Mouse (Mus musculus): Measurements from ENCODE around the gene Ldlr. TPM values are rescaled to one million over a fixed set of nuclear protein-coding genes. Genes with fewer than 3 reads are reported as not detected.

Gene Ldlr
- polyA plus RNA-seq, 1 experiment from 2014 or later = 32.1 TPM

- peaks cover 93% of the 10 kb centered on the region for H3K36me3 ChIP-seq
- no peak for ATAC-seq (ENCODE audit: low FRiP score)
- no peak overlapping the region for H3K9ac ChIP-seq
- no peak overlapping the region for H3K4me3 ChIP-seq
- no peaks in the 10 kb centered on the region for H3K27me3 ChIP-seq
- H3K9me3 ChIP-seq (replicated peaks) = no peaks in the 10 kb centered on the region
- no peak overlapping the region for H3K4me2 ChIP-seq (replicated peaks)
- H3K27ac ChIP-seq = no peak overlapping the region
- WGBS = 94% methylated on average over 14 of the region's 14 CpGs
- no peaks in the 10 kb centered on the region for H3K4me1 ChIP-seq
Measured at GRCm38 (mm10) chr9:21701091-21701490, 22.2 kb upstream of the Ldlr start.

- 95% methylated on average over 7 of the region's 7 CpGs for WGBS
- no peak overlapping the region for H3K27ac ChIP-seq
- no peaks in the 10 kb centered on the region; the same call in 1 of the 2 replicates for H3K9me3 ChIP-seq (replicated peaks)
- peaks cover 96% of the 10 kb centered on the region for H3K36me3 ChIP-seq
- no peaks in the 10 kb centered on the region for H3K4me1 ChIP-seq
- no peak overlapping the region for H3K4me2 ChIP-seq (replicated peaks)
- H3K9ac ChIP-seq = no peak overlapping the region
- no peak overlapping the region for H3K4me3 ChIP-seq
- no peak for ATAC-seq (ENCODE audit: low FRiP score)
- no peaks in the 10 kb centered on the region for H3K27me3 ChIP-seq
Measured at GRCm38 (mm10) chr9:21703494-21703893, 19.8 kb upstream of the Ldlr start.

- Histone ChIP-seq H3K4me3 (no peak overlapping the region), H3K27me3 (no peaks in the 10 kb centered on the region), H3K4me1 (no peaks in the 10 kb centered on the region), H3K36me3 (peaks cover 83% of the 10 kb centered on the region), H3K9me3 (replicated peaks) (no peaks in the 10 kb centered on the region; the same call in 1 of the 2 replicates), H3K9ac (no peak overlapping the region), H3K27ac (no peak overlapping the region), H3K4me2 (replicated peaks) (no peak overlapping the region)
- WGBS = 91% methylated on average over 4 of the region's 4 CpGs
- ATAC-seq (ENCODE audit: low FRiP score) = no peak
Measured at GRCm38 (mm10) chr9:21706085-21706484, 17.2 kb upstream of the Ldlr start.

GRCm38 (mm10) chr9:21706586-21707265 lies 16.6 kb upstream of the Ldlr start:
- Histone ChIP-seq H3K36me3 (peaks cover 77% of the 10 kb centered on the region), H3K27me3 (no peaks in the 10 kb centered on the region), H3K4me2 (replicated peaks) (no peak overlapping the region), H3K4me3 (no peak overlapping the region), H3K9ac (no peak overlapping the region), H3K27ac (no peak overlapping the region), H3K4me1 (no peaks in the 10 kb centered on the region), H3K9me3 (replicated peaks) (no peaks in the 10 kb centered on the region; the same call in 1 of the 2 replicates)
- ATAC-seq (ENCODE audit: low FRiP score) = 0 out of 2 replicates have a peak, but pooled peaks have one; percentile 26
- WGBS = 90% methylated on average over 8 of the region's 8 CpGs

- 94% methylated on average over 3 of the region's 3 CpGs for WGBS
- no peaks in the 10 kb centered on the region for H3K4me1 ChIP-seq
- no peak overlapping the region for H3K4me2 ChIP-seq (replicated peaks)
- peaks cover 59% of the 10 kb centered on the region for H3K36me3 ChIP-seq
- no peak overlapping the region for H3K4me3 ChIP-seq
- ATAC-seq (ENCODE audit: low FRiP score) = no peak
- no peak overlapping the region for H3K9ac ChIP-seq
- H3K27ac ChIP-seq = no peak overlapping the region
- no peaks in the 10 kb centered on the region; the same call in 1 of the 2 replicates for H3K9me3 ChIP-seq (replicated peaks)
- H3K27me3 ChIP-seq = no peaks in the 10 kb centered on the region
Measured at GRCm38 (mm10) chr9:21709340-21709739, 13.9 kb upstream of the Ldlr start.

GRCm38 (mm10) chr9:21715298-21715697 lies 8.0 kb upstream of the Ldlr start:
- H3K4me2 ChIP-seq (replicated peaks) = no peak overlapping the region
- no peak overlapping the region for H3K4me3 ChIP-seq
- H3K36me3 ChIP-seq = 0 out of 2 replicates have a peak, but pooled peaks cover 7% of the 10 kb centered on the region
- H3K9me3 ChIP-seq (replicated peaks) = no peaks in the 10 kb centered on the region
- 75% methylated on average over 4 of the region's 4 CpGs for WGBS
- no peak overlapping the region for H3K9ac ChIP-seq
- H3K4me1 ChIP-seq = no peaks in the 10 kb centered on the region
- ATAC-seq (ENCODE audit: low FRiP score) = no peak
- no peak overlapping the region for H3K27ac ChIP-seq
- no peaks in the 10 kb centered on the region for H3K27me3 ChIP-seq

- Histone ChIP-seq H3K4me2 (replicated peaks) (no peak overlapping the region), H3K9ac (no peak overlapping the region), H3K4me1 (no peaks in the 10 kb centered on the region), H3K36me3 (0 out of 2 replicates have a peak, but pooled peaks cover 7% of the 10 kb centered on the region), H3K27me3 (no peaks in the 10 kb centered on the region), H3K4me3 (no peak overlapping the region), H3K27ac (no peak overlapping the region), H3K9me3 (replicated peaks) (no peaks in the 10 kb centered on the region)
- 86% methylated on average over 2 of the region's 2 CpGs for WGBS
- ATAC-seq (ENCODE audit: low FRiP score) = no peak
Measured at GRCm38 (mm10) chr9:21717015-21717414, 6.3 kb upstream of the Ldlr start.

- no peak for ATAC-seq (ENCODE audit: low FRiP score)
- WGBS = 66% methylated on average over 2 of the region's 2 CpGs
- H3K4me1 ChIP-seq = peaks cover 20% of the 10 kb centered on the region
- H3K4me3 ChIP-seq = no peak overlapping the region
- H3K4me2 ChIP-seq (replicated peaks) = no peak overlapping the region
- no peaks in the 10 kb centered on the region for H3K27me3 ChIP-seq
- H3K9ac ChIP-seq = no peak overlapping the region
- H3K36me3 ChIP-seq = 0 out of 2 replicates have a peak, but pooled peaks cover 2% of the 10 kb centered on the region
- H3K27ac ChIP-seq = no peak overlapping the region
- no peaks in the 10 kb centered on the region for H3K9me3 ChIP-seq (replicated peaks)
Measured at GRCm38 (mm10) chr9:21721036-21721435, 2.2 kb upstream of the Ldlr start.

- peak overlapping the region; percentile 67 for H3K4me3 ChIP-seq
- peak; percentile 96 for ATAC-seq (ENCODE audit: low FRiP score)
- peaks cover 6% of the 10 kb centered on the region for H3K36me3 ChIP-seq
- H3K27ac ChIP-seq = peak overlapping the region; percentile 95
- peaks cover 27% of the 10 kb centered on the region for H3K4me1 ChIP-seq
- H3K9ac ChIP-seq = peak overlapping the region; percentile 78
- no peaks in the 10 kb centered on the region for H3K9me3 ChIP-seq (replicated peaks)
- no peaks in the 10 kb centered on the region for H3K27me3 ChIP-seq
- peak overlapping the region; percentile 77 for H3K4me2 ChIP-seq (replicated peaks)
- 0% methylated on average over 18 of the region's 18 CpGs for WGBS
Measured at GRCm38 (mm10) chr9:21724147-21724536, 859 bp downstream of the Ldlr start.

GRCm38 (mm10) chr9:21725224-21726121 lies 2.2 kb downstream of the Ldlr start:
- no peak for ATAC-seq (ENCODE audit: low FRiP score)
- peak overlapping the region; percentile 77 for H3K4me2 ChIP-seq (replicated peaks)
- peaks cover 15% of the 10 kb centered on the region for H3K36me3 ChIP-seq
- 89% methylated on average over 23 of the region's 23 CpGs for WGBS
- H3K27ac ChIP-seq = peak overlapping the region; percentile 12; the same call in 1 of the 2 replicates
- H3K4me3 ChIP-seq = peak overlapping the region; percentile 67
- no peaks in the 10 kb centered on the region for H3K27me3 ChIP-seq
- H3K9me3 ChIP-seq (replicated peaks) = no peaks in the 10 kb centered on the region
- H3K9ac ChIP-seq = peak overlapping the region; percentile 41; the same call in 1 of the 2 replicates
- peaks cover 27% of the 10 kb centered on the region for H3K4me1 ChIP-seq

GRCm38 (mm10) chr9:21726218-21726975 lies 3.1 kb downstream of the Ldlr start:
- H3K4me3 ChIP-seq = no peak overlapping the region

More at GRCm38 (mm10) chr9:21726218-21726975, 3.1 kb downstream of the Ldlr start:
- Histone ChIP-seq H3K27ac (peak overlapping the region; percentile 12), H3K27me3 (no peaks in the 10 kb centered on the region), H3K9me3 (replicated peaks) (no peaks in the 10 kb centered on the region), H3K36me3 (peaks cover 17% of the 10 kb centered on the region), H3K4me1 (peaks cover 27% of the 10 kb centered on the region), H3K4me2 (replicated peaks) (peak overlapping the region; percentile 77; the same call in 1 of the 2 replicates), H3K9ac (no peak overlapping the region)
- WGBS = 79% methylated on average over 14 of the region's 14 CpGs
- no peak for ATAC-seq (ENCODE audit: low FRiP score)

Data from hindbrain, embryonic 12.5 days (tissue).